Mouse (Mus musculus): ENCODE results near the gene Plxdc1.

DNA sequence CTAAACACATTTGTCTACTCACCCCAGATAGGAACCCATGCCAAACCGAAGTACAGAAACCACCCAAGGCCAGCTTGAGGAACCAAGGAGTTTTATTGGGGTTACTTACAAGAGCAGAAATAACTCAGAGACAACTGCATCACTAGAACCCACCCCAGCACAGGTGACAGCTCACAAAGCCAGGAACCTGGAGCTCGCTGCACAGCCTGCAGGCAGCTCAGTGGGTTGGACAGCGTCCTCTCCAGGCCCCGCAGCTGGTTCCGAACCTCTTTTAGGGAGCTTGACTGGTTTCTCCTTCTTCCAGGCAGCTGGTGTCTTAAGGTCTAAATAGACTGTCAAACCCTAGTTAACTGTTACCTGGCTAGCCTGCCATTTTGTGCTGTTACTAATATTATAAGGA, 94.4 kb downstream of the Plxdc1 start:
- no peak for TF ChIP-seq CTCF (IDR thresholded peaks at IDR 0.05; ENCODE audit: low read depth)
- no peak for TF ChIP-seq EP300 (IDR thresholded peaks at IDR 0.05; ENCODE audit: low read depth)

All from liver, embryonic 14.5 days (tissue).